Mouse (Mus musculus) stomach, postnatal 0 days (tissue): ENCODE measurements around the gene 1810049J17Rik.

Source experiments
- CTCF ChIP-seq: IDR thresholded peaks from 2 replicates; pipeline ENCODE4 v1.5.1; 2016; ENCODE audit warnings: antibody characterized with exemption, low read depth, mild to moderate bottlenecking, moderate library complexity
- EP300 ChIP-seq: optimal IDR thresholded peaks from 2 replicates; pipeline ENCODE3; 2016; ENCODE audit warnings: antibody characterized with exemption

DNA sequence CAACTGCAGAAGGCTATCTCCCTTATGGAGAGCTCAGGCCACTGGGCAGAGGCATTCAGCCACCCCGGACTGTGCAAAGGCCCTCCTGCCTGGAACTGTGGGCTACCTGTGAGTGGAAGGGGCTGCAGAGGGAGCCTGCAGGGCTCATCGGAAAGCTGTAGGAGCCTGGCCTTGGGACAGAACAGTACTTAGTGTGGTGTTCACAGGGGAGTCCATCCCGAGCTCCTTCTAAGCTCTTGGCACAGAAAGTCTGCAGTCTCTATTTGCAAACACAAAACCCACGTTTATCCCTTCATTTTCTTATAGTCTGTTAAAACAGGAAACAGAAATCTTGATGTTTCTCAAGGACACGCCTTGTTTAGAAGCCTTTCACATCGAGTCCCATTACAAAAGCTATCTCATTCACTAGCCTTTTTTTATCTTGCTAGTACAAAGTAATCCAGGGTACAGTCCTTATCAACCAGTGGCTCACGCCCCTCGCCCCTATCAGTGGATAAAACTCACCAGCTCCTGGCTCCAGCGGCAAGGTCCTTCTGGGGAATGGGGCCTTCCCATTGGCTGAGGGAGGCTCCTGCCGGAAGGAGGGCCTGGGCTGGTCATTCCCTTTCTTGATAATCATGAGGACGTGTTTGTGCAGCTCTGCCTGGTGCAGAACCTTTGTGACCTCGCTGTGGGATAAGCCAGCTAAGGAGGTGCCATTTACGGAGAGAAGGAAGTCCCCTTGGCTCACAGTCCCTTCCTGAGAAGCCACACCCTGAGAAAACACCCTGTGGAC lies 45.8 kb upstream of the 1810049J17Rik start:
- TF ChIP-seq CTCF (no peak), EP300 (no peak)
